Mouse (Mus musculus) liver, embryonic 14.5 days (tissue): ENCODE measurements around the gene Gramd1a.

Source experiments
- CTCF ChIP-seq: IDR thresholded peaks from 2 replicates; pipeline ENCODE4 v1.5.1; 2016; ENCODE audit warnings: antibody characterized with exemption, low read depth, control low read depth
- EP300 ChIP-seq: IDR thresholded peaks from 2 replicates; pipeline ENCODE4 v1.6.1; 2016; ENCODE audit warnings: antibody characterized with exemption, low read depth

- no peak for TF ChIP-seq CTCF
- no peak for TF ChIP-seq EP300
These were observed 6.9 kb downstream of the Gramd1a start for GRCm38 (mm10) chr7:31148756-31149155.
